Mouse (Mus musculus): ENCODE measurements around the gene Ms4a7.

DNA sequence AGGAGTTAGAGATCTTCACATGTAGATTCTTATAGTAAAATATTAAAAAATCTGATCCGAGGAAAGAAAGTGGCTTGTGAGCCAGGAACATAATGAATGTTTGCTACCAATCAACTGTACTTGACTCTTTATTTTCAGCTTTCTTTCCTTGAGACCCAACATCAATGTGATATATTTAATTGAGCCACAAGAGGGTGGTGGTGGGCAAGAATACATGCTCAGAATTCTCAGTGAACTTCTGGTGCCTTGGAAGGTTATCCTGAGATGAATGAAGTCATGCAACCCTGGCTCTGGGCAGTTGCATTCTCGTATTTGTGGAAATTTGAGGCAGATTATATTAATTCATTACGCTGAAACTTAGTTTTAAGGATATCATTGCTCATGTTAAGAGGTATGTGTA is 15.9 kb upstream of the Ms4a7 start:
- no peak for TF ChIP-seq POLR2A (IDR thresholded peaks at IDR 0.05; ENCODE audit: low read depth, low read length)
- TF ChIP-seq CTCF (conservative IDR thresholded peaks at IDR 0.05 in 1 of 2, IDR thresholded peaks at IDR 0.05 in 1 of 2; ENCODE audit: low read depth in 2 of 2, low read length in 2 of 2): peak in 1 of 2 experiments; percentile 71; a peak in 2 of 4 replicates
- peak; percentile 74 for TF ChIP-seq SMC3 (IDR thresholded peaks at IDR 0.05; ENCODE audit: low read depth, low read length)
- no peak for TF ChIP-seq TCF12 (IDR thresholded peaks at IDR 0.05; ENCODE audit: low read depth, low read length)
- no peak for TF ChIP-seq MEF2A (IDR thresholded peaks at IDR 0.05; ENCODE audit: borderline replicate concordance, low read depth, low read length)
